Mouse (Mus musculus): Measurements from ENCODE around the gene Cpne1.

GRCm38 (mm10) chr2:156042903-156043302 lies 68.9 kb downstream of the Cpne1 start:
- TF ChIP-seq CTCF (IDR thresholded peaks at IDR 0.05; ENCODE audit: control insufficient read depth, insufficient read depth, insufficient replicate concordance, low read depth, low read length): no peak
- TF ChIP-seq POLR2A (IDR thresholded peaks at IDR 0.05; ENCODE audit: control insufficient read depth, low read depth, low read length): no peak

Measured in testis, adult 2 months (tissue).